Mouse (Mus musculus) MEL-GATA-1-ER (cell line): ENCODE data around the gene Atp5h.
"Not testable (repeated sequence)": the region's sequence is repeated elsewhere in the genome, so short reads cannot be mapped to it uniquely, and the experiment has no call there.

Experiments
- DNase-seq: peaks from one replicate; pipeline ENCODE4 v3.0.0-alpha.2; 2012; ENCODE audit warnings: low read depth; ENCODE audit errors: extremely low read depth

Gene Atp5h

GRCm38 (mm10) chr11:115419531-115420237, at the start of gene Atp5h, which contains the start of gene Kctd2:
Atp5h (minus strand) TSS chr11:115419962.
Kctd2 (plus strand) TSS chr11:115420128.
- peak; percentile 93 for DNase-seq

DNA sequence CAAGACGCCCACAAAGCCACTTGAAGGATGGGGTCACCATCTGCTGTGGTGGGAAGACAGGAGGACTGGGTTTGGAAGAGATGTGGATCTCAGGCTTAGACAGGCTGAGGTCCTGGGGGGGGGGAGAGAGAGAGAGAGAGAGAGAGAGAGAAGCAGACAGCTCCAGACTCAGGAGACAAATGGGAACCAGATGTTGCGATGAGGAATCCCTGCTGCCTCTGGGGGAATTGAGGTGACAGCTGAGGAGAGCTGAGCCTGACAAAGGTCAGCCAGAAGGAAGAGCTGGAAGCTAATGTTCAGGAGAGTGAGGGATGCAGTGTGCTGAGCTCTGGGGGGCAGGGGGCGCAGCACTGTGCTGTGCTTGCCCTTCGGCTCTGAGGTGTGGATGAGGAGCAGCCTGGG, 47.5 kb upstream of the Atp5h start:
- DNase-seq: no peak

- DNase-seq: no peak
Measured at GRCm38 (mm10) chr11:115464851-115465250, 45.1 kb upstream of the Atp5h start.

DNA sequence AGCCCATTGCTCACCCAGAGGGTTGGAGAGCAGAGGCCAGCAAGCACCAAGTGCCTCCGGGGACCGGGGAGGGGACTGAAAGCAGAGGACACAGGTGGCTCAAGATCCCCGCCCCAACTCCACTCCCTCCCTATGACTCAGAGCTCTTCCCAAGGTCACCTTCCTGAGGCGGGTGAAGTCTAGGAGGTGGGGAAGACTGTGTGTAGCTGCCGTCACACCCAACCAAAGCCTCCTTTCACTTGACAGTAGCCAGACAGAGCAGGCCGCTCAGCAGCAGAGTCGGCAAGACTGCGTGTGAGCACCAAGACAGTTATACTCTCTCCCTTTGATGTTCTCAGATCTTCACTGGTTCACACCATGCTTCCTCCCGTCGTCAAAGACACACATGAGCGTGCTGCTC, 43.6 kb upstream of the Atp5h start:
- DNase-seq: no peak

- no peak for DNase-seq
Measured at GRCm38 (mm10) chr11:115462243-115462891, 42.6 kb upstream of the Atp5h start, which contains the start of gene Slc16a5. Slc16a5 (plus strand) TSS chr11:115462474.

DNA sequence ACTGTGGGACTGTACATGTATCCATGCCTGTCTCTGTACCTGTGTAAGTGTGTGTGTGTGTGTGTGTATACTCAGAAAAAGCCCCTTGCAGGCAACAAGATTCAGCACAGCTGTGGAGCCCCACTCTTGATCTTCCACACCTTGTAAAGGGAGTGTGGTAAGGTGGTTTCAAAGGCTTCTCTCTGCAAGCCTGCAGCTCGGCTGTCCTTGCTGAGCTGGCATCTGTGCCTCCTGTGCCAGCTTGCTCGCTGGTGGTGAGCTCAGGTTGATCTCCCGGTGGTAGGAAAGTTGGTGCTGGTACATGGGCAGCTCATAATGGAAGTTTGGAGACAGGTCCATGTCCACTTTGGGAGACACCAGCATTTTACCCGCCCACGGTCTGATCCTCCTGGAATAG, 42.1 kb upstream of the Atp5h start:
- DNase-seq: no peak

DNA sequence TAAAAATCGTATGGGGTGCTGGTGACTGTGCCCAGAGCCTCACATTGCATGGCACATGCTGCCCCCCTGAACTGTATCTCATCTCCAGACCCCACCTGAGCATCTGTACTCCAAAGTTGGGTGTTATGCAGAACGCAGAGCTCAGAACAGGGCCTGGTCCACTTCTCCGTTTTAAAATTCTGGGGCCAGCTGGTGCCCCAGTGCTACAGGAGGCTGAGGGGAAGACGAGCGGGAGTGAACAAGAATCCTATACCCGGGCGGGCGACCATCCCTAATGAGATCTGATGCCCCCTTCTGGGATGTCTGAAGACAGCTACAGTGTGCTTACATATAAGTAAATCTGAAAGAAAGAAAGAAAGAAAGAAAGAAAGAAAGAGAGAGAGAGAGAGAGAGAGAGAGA, 41.2 kb upstream of the Atp5h start:
- no peak for DNase-seq

DNA sequence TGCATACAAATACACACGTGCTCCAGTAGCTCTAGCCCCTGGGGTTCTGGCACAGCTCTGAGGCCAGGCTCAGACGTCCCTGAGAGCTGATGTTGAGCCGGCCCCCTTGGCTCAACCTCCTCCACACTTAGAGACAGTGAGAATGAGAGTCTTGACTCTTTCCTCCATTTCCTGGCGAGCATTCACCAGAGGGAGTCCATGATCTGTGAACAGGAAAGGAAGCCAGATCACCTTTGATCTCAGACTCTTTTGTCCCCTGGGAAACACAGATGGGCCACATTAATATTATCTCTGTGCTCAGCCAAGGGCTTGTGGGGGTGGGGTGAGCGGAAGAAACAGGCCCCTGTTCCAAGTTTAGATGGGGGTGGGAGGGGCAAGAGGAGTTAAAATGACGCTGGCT, 37.6 kb upstream of the Atp5h start:
- DNase-seq: no peak

GRCm38 (mm10) chr11:115456182-115456581, 36.4 kb upstream of the Atp5h start:
- no peak for DNase-seq

GRCm38 (mm10) chr11:115455619-115456018, 35.9 kb upstream of the Atp5h start:
- DNase-seq: no peak

GRCm38 (mm10) chr11:115454822-115455221, 35.1 kb upstream of the Atp5h start:
- DNase-seq: not testable (repeated sequence)

DNA sequence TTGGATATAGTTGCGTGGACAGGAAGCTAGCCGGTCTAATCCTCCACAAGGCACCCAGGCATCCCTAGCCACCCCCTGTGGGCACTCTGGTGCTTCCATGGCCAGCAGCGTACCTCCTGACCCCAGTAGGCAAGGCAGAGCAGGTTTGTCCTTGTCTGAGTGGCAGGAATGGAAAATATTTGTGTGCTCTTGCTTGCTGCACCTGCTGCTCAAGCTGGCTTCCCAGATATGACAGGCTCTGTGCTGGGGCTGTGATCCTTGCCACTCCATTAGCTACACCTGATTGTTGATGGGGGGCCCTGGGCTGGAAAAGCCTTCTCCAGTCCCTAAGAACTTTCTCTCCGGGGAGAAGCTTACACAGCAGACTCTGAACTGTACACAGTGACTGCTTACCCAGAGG, 33.5 kb upstream of the Atp5h start:
- DNase-seq: no peak

- no peak for DNase-seq
Measured at GRCm38 (mm10) chr11:115452281-115452860, 32.6 kb upstream of the Atp5h start.

DNA sequence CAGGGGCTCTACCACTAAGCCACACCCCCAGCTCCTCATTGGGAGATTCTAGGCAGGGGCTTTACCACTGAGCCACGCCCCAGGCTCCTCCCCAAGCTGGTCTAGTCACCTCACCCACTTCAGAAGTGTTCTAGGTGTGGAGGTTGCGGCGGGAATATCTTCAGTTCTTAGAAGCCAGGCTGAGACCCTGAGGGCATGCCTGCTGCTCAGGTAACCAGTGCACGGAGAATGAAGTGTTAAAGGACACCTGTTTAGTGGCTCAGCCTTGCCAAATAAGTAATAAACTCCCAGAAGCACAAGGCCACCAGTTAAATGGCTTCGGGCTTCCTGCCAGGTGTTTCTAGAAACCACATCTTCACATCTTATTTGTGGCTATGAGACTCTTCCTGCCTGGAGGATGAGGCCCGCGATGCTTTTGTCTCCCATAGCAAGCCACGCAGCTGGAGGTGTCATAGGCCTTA, 32.0 kb upstream of the Atp5h start:
- no peak for DNase-seq

GRCm38 (mm10) chr11:115450176-115450575, 30.4 kb upstream of the Atp5h start:
- DNase-seq: no peak

- no peak for DNase-seq
Measured at GRCm38 (mm10) chr11:115448998-115449397, 29.2 kb upstream of the Atp5h start.

DNA sequence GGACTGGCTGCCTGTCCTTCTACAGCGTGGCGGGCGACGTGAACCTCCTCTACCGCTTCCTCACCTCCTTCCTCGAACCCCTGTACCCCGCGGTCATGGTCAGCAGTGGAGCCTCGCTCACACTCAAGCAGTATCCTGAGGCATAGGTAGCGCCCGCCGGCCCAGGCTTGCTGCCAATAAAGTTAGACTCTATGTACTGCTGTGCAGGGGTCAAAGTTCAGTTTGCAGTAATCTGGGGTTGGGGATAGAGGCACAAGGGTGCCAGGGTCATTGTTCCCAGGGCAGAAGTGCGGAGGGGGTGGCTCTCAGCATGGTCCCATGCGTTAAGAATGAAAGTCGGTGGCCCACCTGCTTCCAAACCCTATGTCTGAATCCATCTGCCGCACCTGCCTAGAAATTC, 28.3 kb upstream of the Atp5h start:
- DNase-seq: no peak

- DNase-seq: no peak
Measured at GRCm38 (mm10) chr11:115447321-115447885, 27.6 kb upstream of the Atp5h start.

DNA sequence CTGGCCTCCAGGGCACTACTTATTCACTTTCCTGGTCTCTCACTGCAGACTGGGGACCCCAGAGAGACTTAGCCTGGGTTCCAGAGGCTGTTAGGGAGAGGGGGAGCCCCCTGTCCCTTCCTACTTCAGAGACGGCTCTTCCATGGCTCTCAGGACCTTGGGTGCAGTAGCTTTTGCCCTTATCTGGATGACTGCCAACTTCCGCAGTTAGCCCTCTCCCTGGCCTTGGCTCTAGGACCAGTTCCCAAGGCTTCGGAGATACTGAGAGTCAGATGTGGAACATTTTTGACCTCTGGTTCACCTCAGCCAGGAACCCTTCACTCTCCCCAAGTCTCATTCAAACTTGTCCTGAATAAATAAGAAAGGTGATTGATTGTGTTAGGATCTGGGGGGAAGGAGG, 27.1 kb upstream of the Atp5h start:
- no peak for DNase-seq

- no peak for DNase-seq
Measured at GRCm38 (mm10) chr11:115441417-115441816, 21.7 kb upstream of the Atp5h start.

DNA sequence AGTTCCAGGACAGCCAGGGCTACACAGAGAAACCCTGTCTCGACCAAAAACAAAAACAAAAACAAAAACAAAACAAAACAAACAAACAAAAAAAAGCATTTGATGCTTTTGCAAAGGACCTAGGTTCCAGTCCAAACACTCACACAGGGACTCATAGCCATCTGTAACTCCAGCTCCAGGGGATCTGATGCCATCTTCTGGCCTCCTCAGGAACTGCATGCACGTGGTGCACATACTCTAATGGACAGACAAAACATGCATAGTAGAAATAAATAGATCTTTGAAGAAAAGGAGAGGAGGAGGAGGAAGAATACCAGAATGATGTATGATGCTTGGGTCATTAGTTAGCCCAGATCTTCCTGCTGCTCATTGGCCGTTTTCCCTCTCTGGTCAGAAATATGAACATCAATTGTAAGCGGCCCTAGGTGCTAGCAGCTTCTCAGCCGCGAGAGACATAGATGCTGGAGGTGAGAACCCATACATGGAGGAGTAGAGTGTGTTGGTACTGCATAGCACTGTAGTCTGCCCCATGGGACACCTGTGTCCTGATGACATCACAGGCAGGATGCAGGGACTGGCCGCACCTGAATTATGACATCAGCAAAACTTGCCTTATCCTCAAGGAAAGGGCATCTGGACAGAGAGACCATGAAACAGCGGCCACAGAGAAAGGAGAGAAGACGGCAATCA, 20.3 kb upstream of the Atp5h start, which contains the start of gene Trim80:
Gene Trim80 (plus strand): TSS at position 640 of the 690 bp plus-strand sequence.
- no peak for DNase-seq
